Mouse (Mus musculus): ENCODE results near the gene Kansl1.
A peak's percentile ranks its signal among the peaks of the same experiment; 100 is the strongest.
"Not testable (repeated sequence)": the region's sequence is repeated elsewhere in the genome, so short reads cannot be mapped to it uniquely, and the experiment has no call there.

The Kansl1 gene

DNA sequence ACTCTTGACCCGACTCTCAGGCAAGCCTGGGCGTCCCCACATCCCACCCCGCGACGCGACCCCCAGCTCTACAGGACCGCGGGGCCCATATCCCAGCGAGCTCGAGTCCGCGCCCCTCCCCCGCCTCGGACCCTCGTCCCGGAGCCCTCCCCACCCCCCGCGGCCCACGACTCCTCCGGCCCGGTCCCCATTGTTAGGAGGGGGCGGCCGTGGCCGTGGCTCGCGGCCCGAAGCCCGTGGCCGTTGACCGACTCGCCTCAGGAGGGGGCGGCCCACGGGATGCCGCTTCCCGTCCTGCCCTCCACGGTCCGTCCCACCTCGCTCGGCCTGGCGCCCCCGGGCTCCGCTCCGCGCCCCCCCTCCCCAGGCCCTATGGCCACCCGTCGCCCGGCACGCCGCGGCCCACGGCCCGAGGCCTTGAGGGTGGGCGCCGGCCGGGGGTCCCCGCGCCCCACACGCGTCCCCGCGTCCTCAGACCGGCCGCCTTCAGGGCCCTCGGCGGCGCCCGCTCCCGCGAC is at the start of gene Kansl1:
Gene Kansl1 (minus strand): TSS at position 111 of the 518 bp plus-strand sequence.
- peak; percentile 7 to 21 for DNase-seq (ENCODE audit: low spot score in 2 of 2)

GRCm38 (mm10) chr11:104512436-104512835 is 43.8 kb upstream of the Kansl1 start:
- DNase-seq (ENCODE audit: low spot score in 2 of 2), result no peak

- peak in 1 of 2 experiments; percentile 12 for DNase-seq (ENCODE audit: low spot score in 2 of 2)
These were observed 41.9 kb upstream of the Kansl1 start for GRCm38 (mm10) chr11:104510606-104511005.

- no peak for DNase-seq (ENCODE audit: low spot score in 2 of 2)
These were observed 39.8 kb upstream of the Kansl1 start for GRCm38 (mm10) chr11:104508455-104508854.

DNA sequence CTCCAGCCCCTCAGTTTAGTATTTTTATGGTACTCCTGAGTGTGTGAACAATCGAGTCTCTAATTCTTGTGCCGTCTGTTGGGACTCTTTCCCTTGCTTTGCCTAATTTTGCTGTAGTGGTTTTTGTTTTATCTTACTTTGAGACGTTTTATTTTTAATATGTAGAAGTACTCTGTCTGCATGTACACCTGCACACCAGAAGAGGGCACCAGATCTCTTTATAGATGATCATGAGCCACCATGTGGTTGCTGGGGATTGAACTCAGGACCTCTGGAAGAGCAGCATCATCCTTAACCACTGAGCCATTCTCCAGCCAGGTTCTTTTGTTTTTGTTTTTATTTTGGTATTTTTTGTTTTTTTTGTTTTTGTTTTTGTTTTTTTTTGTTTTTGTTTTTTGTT is 19.6 kb upstream of the Kansl1 start:
- DNase-seq (ENCODE audit: low spot score in 2 of 2), result no peak

- DNase-seq (ENCODE audit: low spot score in 2 of 2), result no peak
These were observed 13.3 kb upstream of the Kansl1 start for GRCm38 (mm10) chr11:104481971-104482370.

DNA sequence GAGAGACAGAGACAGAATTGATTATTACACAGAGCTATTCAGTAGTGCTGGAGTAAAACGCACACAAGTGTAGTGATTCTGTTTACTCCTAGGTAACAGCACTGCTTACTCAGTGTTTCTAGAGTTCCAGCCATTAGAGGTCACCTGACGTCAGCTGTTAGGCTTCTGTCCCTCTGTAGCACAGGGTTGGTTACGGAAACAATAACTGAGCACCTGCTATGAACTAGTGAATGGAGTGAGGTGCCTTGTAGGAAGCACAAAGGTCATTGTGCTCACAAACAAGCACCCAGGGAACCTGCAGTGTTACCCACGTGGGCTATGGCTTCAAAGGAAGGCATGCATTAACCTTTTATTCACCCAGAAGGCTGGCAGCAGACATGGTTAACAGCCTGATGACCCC is 10.8 kb upstream of the Kansl1 start:
- no peak for DNase-seq (ENCODE audit: low spot score in 2 of 2)

DNA sequence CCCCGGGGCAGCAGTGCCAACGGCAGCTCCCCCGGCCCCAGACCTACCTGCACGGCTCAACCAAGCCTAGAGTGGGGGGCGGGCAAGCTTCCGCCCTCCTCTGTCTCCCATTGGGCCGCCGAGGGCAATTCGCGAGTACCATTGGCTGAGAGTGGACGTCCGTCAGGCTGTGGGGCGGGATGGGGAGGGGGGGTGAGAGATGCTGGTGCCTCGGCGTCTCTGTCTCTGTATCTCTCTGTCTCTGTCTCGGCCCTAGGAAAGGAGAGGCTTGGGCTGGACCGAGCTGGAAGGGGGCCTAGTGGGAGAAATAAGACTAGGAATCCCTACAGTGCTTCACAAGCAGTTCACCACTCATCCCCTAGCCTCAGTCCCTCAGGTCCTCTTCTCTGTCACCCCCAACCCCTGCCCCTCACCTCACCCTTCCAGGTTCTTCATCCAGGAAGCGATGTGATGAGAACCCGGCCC is 742 bp upstream of the Kansl1 start:
- peak; percentile 91 to 93 for DNase-seq (ENCODE audit: low spot score in 2 of 2)

GRCm38 (mm10) chr11:104467698-104468097 is 963 bp downstream of the Kansl1 start:
- DNase-seq (ENCODE audit: low spot score in 2 of 2), result no peak

DNA sequence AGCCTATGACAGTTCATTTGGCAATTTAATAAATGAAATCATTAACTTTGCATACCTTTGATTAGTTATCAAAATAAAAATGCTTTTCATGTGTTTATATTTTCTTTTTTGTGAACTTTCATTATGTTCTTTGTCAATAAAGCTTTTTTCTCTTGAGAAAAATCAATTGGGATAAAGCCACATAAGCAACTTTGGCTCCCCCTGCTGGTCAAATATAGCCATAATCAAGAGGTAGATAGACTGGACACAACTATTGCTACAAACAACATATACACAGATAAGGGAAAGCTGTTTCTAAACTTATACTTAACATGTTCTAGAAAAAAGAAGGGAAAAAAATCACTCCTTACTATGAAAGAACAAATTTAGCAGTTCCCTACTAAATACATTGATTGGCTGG is 7.1 kb downstream of the Kansl1 start:
- DNase-seq (ENCODE audit: low spot score in 2 of 2), result peak in 1 of 2 experiments; percentile 71

- DNase-seq (ENCODE audit: low spot score in 2 of 2), result no peak
These were observed 9.0 kb downstream of the Kansl1 start for GRCm38 (mm10) chr11:104459671-104460070.

DNA sequence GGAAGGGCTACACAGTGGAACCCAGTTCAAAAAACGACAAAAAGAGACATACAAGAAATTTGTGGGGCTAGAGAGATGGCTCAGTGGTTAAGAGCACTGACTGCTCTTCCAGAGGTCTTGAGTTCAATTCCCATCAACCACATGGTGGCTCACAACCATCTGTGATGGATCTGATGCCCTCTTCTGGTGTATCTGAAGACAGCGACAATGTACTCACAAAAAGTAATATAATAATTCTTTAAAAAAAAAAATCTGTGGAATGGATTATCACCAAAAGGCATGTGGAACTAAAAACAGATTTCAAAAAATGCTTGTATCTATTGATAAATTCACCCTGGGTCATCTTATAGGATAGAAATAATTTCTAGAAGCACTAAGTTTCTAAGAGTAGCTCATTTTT is 10.2 kb downstream of the Kansl1 start:
- no peak for DNase-seq (ENCODE audit: low spot score in 2 of 2)

- DNase-seq (ENCODE audit: low spot score in 2 of 2), result no peak
These were observed 16.0 kb downstream of the Kansl1 start for GRCm38 (mm10) chr11:104452709-104453108.

DNA sequence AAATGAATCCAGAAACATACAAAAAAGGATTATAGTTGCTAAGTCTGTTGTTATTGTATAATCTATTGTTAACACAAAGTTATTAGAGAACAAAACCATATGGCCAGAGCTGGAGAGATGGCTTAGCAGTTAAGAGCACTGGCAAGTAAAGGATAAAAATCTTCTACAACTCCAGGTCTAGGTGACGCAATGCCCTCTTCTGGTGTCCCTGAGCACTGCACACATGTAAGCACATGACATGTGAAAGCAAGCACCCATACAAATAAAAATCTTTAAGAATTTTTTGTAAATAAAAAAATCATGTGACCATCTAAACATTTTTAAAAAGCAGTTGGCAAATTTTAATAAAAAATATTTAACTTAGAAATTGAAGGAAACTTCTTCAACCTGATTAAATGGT is 17.4 kb downstream of the Kansl1 start:
- DNase-seq (ENCODE audit: low spot score in 2 of 2), result peak in 1 of 2 experiments; percentile 27

DNA sequence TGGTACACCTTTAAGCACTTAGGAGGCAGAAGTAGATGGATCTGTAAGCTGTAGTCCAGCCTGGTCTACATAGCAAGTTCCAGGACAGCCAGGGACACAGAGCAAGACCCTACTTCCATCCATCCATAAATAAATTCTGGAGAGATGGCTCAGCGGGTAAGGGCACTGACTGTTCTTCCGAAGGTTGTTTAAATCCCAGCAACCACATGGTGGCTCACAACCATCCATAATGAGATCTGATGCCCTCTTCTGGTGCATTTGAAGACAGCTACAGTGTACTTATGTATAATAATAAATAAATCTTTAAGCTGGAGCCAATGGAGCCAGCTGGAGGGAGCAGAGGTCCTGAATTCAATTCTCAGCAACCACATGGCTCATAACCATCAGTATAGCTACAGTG is 20.2 kb downstream of the Kansl1 start:
- not testable (repeated sequence) for DNase-seq (ENCODE audit: low spot score in 2 of 2)

- no peak for DNase-seq (ENCODE audit: low spot score in 2 of 2)
These were observed 23.1 kb downstream of the Kansl1 start for GRCm38 (mm10) chr11:104445538-104445937.

GRCm38 (mm10) chr11:104445044-104445443 is 23.6 kb downstream of the Kansl1 start:
- DNase-seq (ENCODE audit: low spot score in 2 of 2), result no peak

- DNase-seq (ENCODE audit: low spot score in 2 of 2), result no peak
These were observed 25.3 kb downstream of the Kansl1 start for GRCm38 (mm10) chr11:104443359-104443758.

DNA sequence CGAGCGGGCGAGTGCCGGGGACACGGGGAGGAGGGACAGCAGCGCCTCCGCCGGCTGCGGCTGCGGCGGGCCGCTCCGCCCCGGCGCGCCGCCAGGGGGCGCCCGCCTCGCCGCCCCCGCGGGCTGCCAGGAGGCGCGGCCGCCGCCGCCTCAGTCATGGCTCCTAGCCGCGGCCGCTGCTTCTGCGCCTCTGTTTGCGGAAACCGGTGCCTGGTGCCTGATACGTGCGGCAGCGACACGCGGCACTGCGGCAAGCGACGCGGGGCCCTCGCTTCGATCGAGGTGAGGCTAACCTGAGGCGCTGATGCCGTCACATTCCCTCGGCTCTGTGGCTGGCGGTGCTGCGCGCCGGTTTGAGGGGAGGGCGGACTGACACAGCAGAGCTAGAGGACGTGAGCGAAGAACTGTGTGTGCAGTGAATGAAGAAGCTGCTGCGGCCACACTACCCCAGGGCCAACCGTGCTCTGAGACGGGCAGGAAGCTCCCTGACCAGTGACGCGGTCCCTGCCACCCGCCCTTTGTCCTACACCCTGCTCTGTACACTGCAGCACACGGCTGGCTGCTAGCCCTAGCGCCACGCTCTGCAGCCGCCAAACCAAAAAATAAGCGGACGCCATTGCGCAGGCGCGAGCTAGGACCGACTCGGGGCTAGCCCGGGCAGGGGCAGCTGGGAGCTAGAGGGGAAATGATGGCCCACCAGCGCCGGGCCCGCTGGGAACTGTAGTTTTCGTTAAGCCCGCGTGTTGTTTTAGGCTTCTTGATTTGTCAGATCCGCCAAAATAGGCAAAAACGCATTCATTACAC is 26.1 kb downstream of the Kansl1 start:
- peak; percentile 92 to 93 for DNase-seq (ENCODE audit: low spot score in 2 of 2)

- peak; percentile 54 to 83 for DNase-seq (ENCODE audit: low spot score in 2 of 2)
These were observed 27.0 kb downstream of the Kansl1 start for GRCm38 (mm10) chr11:104441475-104442332.

- no peak for DNase-seq (ENCODE audit: low spot score in 2 of 2)
These were observed 27.9 kb downstream of the Kansl1 start for GRCm38 (mm10) chr11:104440521-104441474.
